Mouse (Mus musculus) heart, postnatal 0 days (tissue): ENCODE results near the gene Sgta. TPM values are rescaled to one million over a fixed set of nuclear protein-coding genes. Genes with fewer than 3 reads are reported as not detected.
A peak's percentile ranks its signal among the peaks of the same experiment; 100 is the strongest.

Experiments
- ATAC-seq: fragments of 200-750 bp; cut with Nextera tagmentation; 2 replicates; pipeline ENCODE4 v1.8.0; 2017; ENCODE audit warnings: low read depth, moderate number of reproducible peaks, moderate library complexity; ENCODE audit not compliant: insufficient read depth
- DNase-seq: peaks from one replicate; pipeline ENCODE4 v3.0.0-alpha.2; 2016; ENCODE audit warnings: low spot score
- H3K27ac ChIP-seq: fragments of 300-500 bp; sonication (generic); 2 replicates; pipeline ENCODE4 v1.5.1; 2014; ENCODE audit warnings: low read depth, mild to moderate bottlenecking
- H3K27me3 ChIP-seq: fragments of 300-500 bp; sonication (generic); 2 replicates; pipeline ENCODE4 v1.6.1; 2014; ENCODE audit warnings: low read length, mixed read lengths; ENCODE audit not compliant: control insufficient read depth, insufficient read depth
- H3K36me3 ChIP-seq: fragments of 300-500 bp; sonication (generic); replicated peaks from 2 replicates; pipeline ENCODE4 v1.6.1; 2014; ENCODE audit warnings: low read length, mixed read lengths; ENCODE audit not compliant: control insufficient read depth, insufficient read depth
- H3K4me1 ChIP-seq: fragments of 300-500 bp; sonication (generic); 2 replicates; pipeline ENCODE4 v1.6.1; 2014; ENCODE audit warnings: antibody characterized with exemption; ENCODE audit not compliant: control insufficient read depth, insufficient read depth
- H3K4me2 ChIP-seq: fragments of 300-500 bp; sonication (generic); 2 replicates; pipeline ENCODE4 v1.6.1; 2014; ENCODE audit warnings: low read depth, mild to moderate bottlenecking, low read length, moderate library complexity
- H3K4me3 ChIP-seq: fragments of 300-500 bp; sonication (generic); 2 replicates; pipeline ENCODE4 v1.5.1; 2014; ENCODE audit warnings: low read depth, low read length
- H3K9ac ChIP-seq: fragments of 300-500 bp; sonication (generic); replicated peaks from 2 replicates; pipeline ENCODE4 v1.6.1; 2014; ENCODE audit warnings: low read depth, low read length, mixed read lengths
- H3K9me3 ChIP-seq: fragments of 300-500 bp; sonication (generic); replicated peaks from 2 replicates; pipeline ENCODE4 v1.6.1; 2016; ENCODE audit warnings: low read length; ENCODE audit not compliant: control insufficient read depth
- CTCF ChIP-seq: IDR thresholded peaks from 2 replicates; pipeline ENCODE4 v1.5.1; 2016; ENCODE audit warnings: antibody characterized with exemption, control low read depth, low read depth
- EP300 ChIP-seq: IDR thresholded peaks from 2 replicates; pipeline ENCODE4 v1.6.1; 2016; ENCODE audit warnings: antibody characterized with exemption, low read depth
- WGBS: fragments of 180-500 bp; shearing (Covaris S2); extraction: QIAGEN DNeasy Blood & Tissue Kit; methylation state at CpG from one replicate; pipeline ENCODE4 v1.1.7; 2014; 5-methylcytosine and 5-hydroxymethylcytosine counted together
- polyA plus RNA-seq: library from polyadenylated mRNA; unstranded; fragments of >200 nt; fragmentation: Nextera tagmentation; extraction: Ambion mirVana; gene quantifications from 2 replicates; pipeline ENCODE4 v1.2.1, GENCODE M21; 2015
- total RNA-seq: library from RNA; depleted of rRNA; stranded (reverse); fragments of >200 nt; gene quantifications from 2 replicates; pipeline ENCODE4 v1.2.3, GENCODE M21; 2014; ENCODE audit warnings: low replicate concordance

Gene Sgta
- total and polyA plus RNA-seq, 2 experiments from 2014 or later, result 98.1 to 134 TPM

DNA sequence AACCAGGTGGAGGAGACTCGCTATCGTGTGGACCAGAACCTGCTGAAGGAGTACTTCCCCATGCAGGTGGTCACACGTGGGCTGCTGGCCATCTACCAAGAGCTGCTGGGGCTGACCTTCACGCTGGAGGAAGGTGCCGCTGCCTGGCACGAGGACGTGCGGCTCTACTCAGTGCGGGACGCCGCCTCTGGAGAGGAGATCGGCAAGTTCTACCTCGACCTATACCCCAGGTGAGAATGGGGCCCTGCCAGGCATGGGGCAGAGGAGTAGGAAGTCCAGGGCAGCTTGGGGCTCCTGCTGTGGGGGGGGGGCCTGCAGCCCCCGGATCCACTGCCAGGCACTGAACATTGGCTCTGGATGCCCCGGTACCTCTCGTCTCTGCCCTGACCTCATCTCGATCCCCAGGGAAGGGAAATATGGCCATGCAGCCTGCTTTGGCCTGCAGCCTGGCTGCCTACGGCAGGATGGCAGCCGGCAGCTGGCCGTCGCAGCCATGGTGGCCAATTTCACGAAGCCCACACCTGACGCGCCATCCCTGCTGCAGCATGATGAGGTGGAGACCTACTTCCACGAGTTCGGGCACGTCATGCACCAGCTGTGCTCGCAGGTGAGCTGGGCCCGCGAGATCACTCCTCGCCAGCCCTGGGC is 20.2 kb upstream of the Sgta start:
- H3K27ac ChIP-seq, result no peak overlapping the region
- H3K4me1 ChIP-seq, result no peaks in the 10 kb centered on the region
- H3K4me3 ChIP-seq, result no peak overlapping the region
- no peak overlapping the region for H3K9ac ChIP-seq
- ATAC-seq, result no peak
- peaks cover 44% of the 10 kb centered on the region for H3K36me3 ChIP-seq
- TF ChIP-seq EP300 (no peak), CTCF (no peak)
- no peaks in the 10 kb centered on the region for H3K9me3 ChIP-seq
- WGBS, result 90% methylated on average over 31 of the region's 31 CpGs
- DNase-seq, result no peak
- H3K4me2 ChIP-seq, result no peak overlapping the region
- no peaks in the 10 kb centered on the region for H3K27me3 ChIP-seq

DNA sequence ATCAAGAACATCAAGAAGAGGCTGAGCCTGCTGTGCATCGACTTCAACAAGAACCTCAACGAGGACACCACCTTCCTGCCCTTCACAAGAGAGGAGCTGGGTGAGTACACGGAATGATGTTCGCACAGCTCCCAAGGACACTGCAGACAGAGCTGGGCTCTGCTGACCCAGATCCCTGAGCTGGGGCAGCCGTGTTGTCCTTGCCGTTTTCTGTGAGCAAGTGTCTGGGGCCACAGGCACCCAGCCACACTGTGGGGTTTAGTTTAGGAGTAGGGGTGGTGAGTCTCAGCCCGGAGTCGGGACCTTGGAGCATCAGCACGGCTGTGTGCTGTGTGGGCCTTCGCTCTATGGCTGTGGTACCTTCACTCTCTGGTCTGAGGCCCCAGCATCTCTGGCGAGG is 17.9 kb upstream of the Sgta start:
- Histone ChIP-seq H3K27ac (no peak overlapping the region), H3K36me3 (peaks cover 48% of the 10 kb centered on the region), H3K4me1 (no peaks in the 10 kb centered on the region), H3K9ac (no peak overlapping the region), H3K27me3 (no peaks in the 10 kb centered on the region), H3K9me3 (no peaks in the 10 kb centered on the region), H3K4me3 (no peak overlapping the region), H3K4me2 (no peak overlapping the region)
- no peak for DNase-seq
- ATAC-seq, result no peak
- TF ChIP-seq CTCF, result no peak
- TF ChIP-seq EP300, result no peak
- WGBS, result 89% methylated on average over 11 of the region's 11 CpGs

DNA sequence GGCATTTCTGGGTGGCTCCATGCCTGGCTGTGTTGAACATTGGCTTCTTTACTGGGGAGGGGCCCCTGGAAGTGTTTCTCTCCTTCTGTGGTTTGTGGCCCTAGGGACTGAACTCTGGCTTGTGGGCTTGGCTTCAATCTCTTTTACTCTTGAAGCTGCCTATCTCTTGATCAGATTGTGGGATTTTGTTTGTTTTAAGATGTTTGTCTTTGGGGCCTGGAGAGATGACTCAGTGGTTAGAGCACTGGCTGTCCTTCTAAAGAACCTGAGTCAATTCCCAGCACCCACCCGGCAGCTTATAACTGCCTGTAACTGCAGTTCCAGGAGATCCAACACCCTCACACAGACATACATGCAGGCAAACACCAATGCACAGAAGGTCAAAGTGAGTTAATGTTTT is 16.4 kb upstream of the Sgta start:
- ATAC-seq, result no peak
- no peaks in the 10 kb centered on the region for H3K27me3 ChIP-seq
- no peak for DNase-seq
- no peaks in the 10 kb centered on the region for H3K4me1 ChIP-seq
- no peak for TF ChIP-seq CTCF
- TF ChIP-seq EP300, result no peak
- peaks cover 37% of the 10 kb centered on the region for H3K36me3 ChIP-seq
- no peak overlapping the region for H3K27ac ChIP-seq
- no peak overlapping the region for H3K4me3 ChIP-seq
- no peak overlapping the region for H3K9ac ChIP-seq
- H3K4me2 ChIP-seq, result no peak overlapping the region
- 88% methylated on average over 1 of the region's 1 CpGs for WGBS
- no peaks in the 10 kb centered on the region for H3K9me3 ChIP-seq

DNA sequence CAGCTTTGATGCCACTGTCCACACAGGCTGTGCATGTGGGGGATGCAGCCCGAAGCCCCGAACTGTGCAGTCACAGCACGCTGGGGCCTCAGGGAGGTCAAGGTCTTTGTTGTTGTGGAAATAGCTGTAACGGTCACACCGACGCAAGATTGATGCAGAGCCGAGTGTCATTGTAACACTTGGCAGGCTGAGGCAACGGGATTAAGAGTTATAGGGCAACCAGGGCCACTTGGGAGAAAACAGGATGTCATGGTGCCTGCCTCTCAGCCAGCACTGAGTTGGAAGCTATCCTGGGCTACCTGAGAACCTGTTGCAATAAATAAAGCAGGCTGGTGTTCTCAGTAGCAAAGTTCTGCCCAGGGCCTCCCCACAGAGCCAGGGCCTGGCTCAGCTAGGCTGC is 15.8 kb upstream of the Sgta start:
- Histone ChIP-seq H3K27me3 (no peaks in the 10 kb centered on the region), H3K9ac (no peak overlapping the region), H3K4me1 (no peaks in the 10 kb centered on the region), H3K4me3 (no peak overlapping the region), H3K36me3 (peaks cover 30% of the 10 kb centered on the region), H3K4me2 (no peak overlapping the region), H3K9me3 (no peaks in the 10 kb centered on the region), H3K27ac (no peak overlapping the region)
- no peak for DNase-seq
- no peak for TF ChIP-seq EP300
- TF ChIP-seq CTCF, result no peak
- WGBS, result 76% methylated on average over 8 of the region's 8 CpGs
- ATAC-seq, result no peak

DNA sequence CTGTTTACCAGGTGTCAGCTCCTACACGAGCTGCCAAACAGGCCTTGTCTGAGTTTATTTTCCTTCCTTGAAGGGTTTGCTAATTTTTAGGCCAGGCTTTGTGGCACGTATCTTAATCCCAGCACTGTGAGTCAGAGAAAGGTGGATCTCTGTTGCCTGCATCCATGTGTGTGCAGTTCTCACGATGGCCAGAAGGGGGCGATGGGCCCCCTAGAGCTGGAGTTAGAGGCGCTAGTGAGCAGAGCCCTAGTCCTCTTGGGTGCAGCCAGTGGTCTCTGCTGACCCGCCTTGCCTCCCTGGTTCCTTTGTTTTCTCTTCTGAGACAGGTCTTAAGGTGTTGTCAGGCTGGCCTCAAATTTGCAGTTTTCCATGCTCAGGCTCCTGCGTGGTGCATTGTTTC is 13.5 kb upstream of the Sgta start:
- TF ChIP-seq EP300 (no peak), CTCF (peak; percentile 43)
- DNase-seq (no peak), ATAC-seq (no peak)
- Histone ChIP-seq H3K27ac (no peak overlapping the region), H3K9ac (no peak overlapping the region), H3K27me3 (no peaks in the 10 kb centered on the region), H3K4me2 (no peak overlapping the region), H3K9me3 (no peaks in the 10 kb centered on the region), H3K4me3 (no peak overlapping the region), H3K36me3 (peaks cover 13% of the 10 kb centered on the region; the same call in 1 of the 2 replicates), H3K4me1 (no peaks in the 10 kb centered on the region)
- WGBS, result 66% methylated on average over 7 of the region's 7 CpGs

DNA sequence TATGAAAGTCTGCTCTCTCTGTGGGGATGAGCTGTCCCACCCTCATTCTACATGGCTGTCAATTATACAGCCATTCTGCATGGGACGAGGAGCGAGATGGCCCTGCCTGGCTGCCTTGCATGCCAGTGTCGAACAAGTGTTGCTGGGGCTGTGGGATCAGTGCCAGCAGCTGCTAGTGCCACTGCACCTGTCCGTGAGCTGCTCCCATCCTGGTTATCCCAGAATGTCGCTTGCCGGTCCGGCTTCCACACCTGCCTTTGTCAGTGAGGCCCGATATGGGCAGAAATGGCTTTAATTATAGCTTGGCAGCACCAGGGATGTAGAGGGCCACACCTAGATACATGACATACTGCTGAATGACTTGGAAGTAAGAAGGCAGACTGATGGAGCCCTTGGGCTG is 12.3 kb upstream of the Sgta start:
- no peak overlapping the region for H3K4me2 ChIP-seq
- peaks cover 6% of the 10 kb centered on the region; the same call in 1 of the 2 replicates for H3K36me3 ChIP-seq
- H3K27ac ChIP-seq, result no peak overlapping the region
- TF ChIP-seq CTCF, result no peak
- TF ChIP-seq EP300, result no peak
- no peaks in the 10 kb centered on the region for H3K9me3 ChIP-seq
- no peaks in the 10 kb centered on the region for H3K27me3 ChIP-seq
- H3K9ac ChIP-seq, result no peak overlapping the region
- H3K4me3 ChIP-seq, result no peak overlapping the region
- no peaks in the 10 kb centered on the region for H3K4me1 ChIP-seq
- 89% methylated on average over 8 of the region's 8 CpGs for WGBS
- ATAC-seq (no peak), DNase-seq (no peak)
